Mouse (Mus musculus) embryonic fibroblast, embryonic 13.5 days (primary cell): ENCODE data around the gene Kdelr1.

Source experiments
- CTCF ChIP-seq: IDR thresholded peaks from 2 replicates; pipeline ENCODE4 v1.5.1; 2011; ENCODE audit warnings: mild to moderate bottlenecking, control low read depth, low read length, moderate library complexity, borderline replicate concordance; ENCODE audit not compliant: insufficient read depth
- POLR2A ChIP-seq: IDR thresholded peaks from 2 replicates; pipeline ENCODE4 v1.6.1; 2011; ENCODE audit warnings: low read depth, mild to moderate bottlenecking, control low read depth, low read length, moderate library complexity

DNA sequence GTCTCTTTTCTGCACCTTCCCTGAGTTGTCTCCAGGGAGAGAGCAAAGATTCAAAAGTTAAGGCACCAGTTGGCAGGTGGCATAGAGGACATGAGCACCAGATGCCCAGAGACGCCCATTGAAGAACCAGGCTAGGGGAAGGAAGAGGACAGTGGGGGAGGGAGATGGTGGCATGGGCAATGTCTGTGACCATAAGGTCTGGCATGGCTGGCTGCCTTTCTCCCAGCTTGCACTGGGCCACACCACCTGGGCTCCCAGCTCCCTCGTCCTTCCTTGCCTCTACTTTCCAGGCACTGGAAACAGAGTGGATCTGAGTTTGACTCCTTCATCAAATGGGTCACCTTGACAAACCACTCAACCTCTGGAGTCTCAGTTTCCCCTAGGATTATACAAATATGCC is 20.1 kb downstream of the Kdelr1 start:
- TF ChIP-seq POLR2A (no peak), CTCF (no peak)
